Mouse (Mus musculus) intestine, embryonic 15.5 days (tissue): ENCODE data around the gene Eef1akmt2. TPM values are rescaled to one million over a fixed set of nuclear protein-coding genes. Genes with fewer than 3 reads are reported as not detected.

Source experiments
- ATAC-seq: fragments of 200-750 bp; cut with Nextera tagmentation; 2 replicates; pipeline ENCODE4 v1.8.0; 2017; ENCODE audit warnings: moderate TSS enrichment, moderate library complexity
- H3K27ac ChIP-seq: fragments of 300-500 bp; sonication (generic); 2 replicates; pipeline ENCODE4 v1.5.1; 2015; ENCODE audit warnings: mild to moderate bottlenecking, inconsistent platforms
- H3K27me3 ChIP-seq: fragments of 300-500 bp; sonication (generic); replicated peaks from 2 replicates; pipeline ENCODE4 v1.6.1; 2015; ENCODE audit warnings: inconsistent platforms
- H3K36me3 ChIP-seq: fragments of 300-500 bp; sonication (generic); 2 replicates; pipeline ENCODE4 v1.6.1; 2015; ENCODE audit warnings: inconsistent platforms
- H3K4me1 ChIP-seq: fragments of 300-500 bp; sonication (generic); replicated peaks from 2 replicates; pipeline ENCODE4 v1.6.1; 2015; ENCODE audit warnings: inconsistent platforms
- H3K4me2 ChIP-seq: fragments of 300-500 bp; sonication (generic); replicated peaks from 2 replicates; pipeline ENCODE4 v1.6.1; 2015; ENCODE audit warnings: mild to moderate bottlenecking, inconsistent platforms
- H3K4me3 ChIP-seq: fragments of 300-500 bp; sonication (generic); replicated peaks from 2 replicates; pipeline ENCODE4 v1.5.1; 2015; ENCODE audit warnings: inconsistent platforms
- H3K9ac ChIP-seq: fragments of 300-500 bp; sonication (generic); 2 replicates; pipeline ENCODE4 v1.6.1; 2015; ENCODE audit warnings: inconsistent platforms
- H3K9me3 ChIP-seq: fragments of 300-500 bp; sonication (generic); 2 replicates; pipeline ENCODE4 v1.6.1; 2016; ENCODE audit warnings: inconsistent platforms
- WGBS: fragments of 180-500 bp; shearing (Covaris S2); methylation state at CpG from one replicate; pipeline ENCODE4 v1.1.7; 2015; 5-methylcytosine and 5-hydroxymethylcytosine counted together
- polyA plus RNA-seq: library from polyadenylated mRNA; unstranded; fragments of >200 nt; fragmentation: Nextera tagmentation; extraction: Ambion mirVana; gene quantifications from 2 replicates; pipeline ENCODE4 v1.2.1, GENCODE M21; 2015

The Eef1akmt2 gene
- polyA plus RNA-seq, 1 experiment from 2014 or later: 64.4 TPM

DNA sequence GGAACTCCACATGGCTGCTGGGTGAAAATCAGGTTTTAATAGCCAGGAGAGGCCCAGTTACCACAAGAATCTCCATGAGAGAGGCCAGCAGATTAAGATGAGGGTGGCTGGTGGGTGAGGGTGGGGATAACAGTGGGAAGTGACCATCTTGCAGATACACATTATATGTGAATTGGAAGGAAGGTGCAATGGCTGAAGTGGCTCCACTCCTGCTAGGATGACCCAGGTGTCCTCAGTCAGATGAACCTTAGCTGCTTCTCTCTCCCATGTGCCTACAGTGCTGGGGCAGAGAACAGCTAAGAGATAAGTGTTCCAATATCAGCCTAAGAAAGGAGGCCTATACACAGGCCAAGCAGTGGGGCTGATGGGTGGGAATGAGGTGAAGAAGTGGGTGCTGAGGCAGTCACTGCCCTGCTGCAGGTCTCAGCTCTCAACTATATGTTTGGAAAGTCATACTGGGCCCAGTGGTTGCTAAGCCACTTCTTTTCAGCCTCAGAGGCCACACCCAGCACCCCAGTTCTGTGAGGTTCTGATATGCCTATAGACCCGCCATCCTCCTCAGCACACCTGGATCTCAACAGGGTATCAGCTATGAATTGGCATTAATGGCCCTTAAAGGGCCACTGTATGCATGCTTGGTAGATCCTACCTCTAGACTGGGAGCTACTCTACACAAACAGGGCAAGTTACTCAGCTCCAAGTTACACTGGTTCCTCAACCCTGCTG is 74.6 kb downstream of the Eef1akmt2 start:
- 79% methylated on average over 1 of the region's 1 CpGs for WGBS

More for the DNA sequence above, 74.6 kb downstream of the Eef1akmt2 start:
- peaks cover 22% of the 10 kb centered on the region for H3K4me1 ChIP-seq
- H3K4me3 ChIP-seq: no peak overlapping the region
- peak; percentile 41; the same call in 1 of the 2 replicates for ATAC-seq
- H3K27me3 ChIP-seq: no peaks in the 10 kb centered on the region
- no peak overlapping the region for H3K27ac ChIP-seq
- H3K9ac ChIP-seq: no peak overlapping the region
- H3K9me3 ChIP-seq: no peaks in the 10 kb centered on the region
- no peak overlapping the region for H3K4me2 ChIP-seq
- peaks cover 7% of the 10 kb centered on the region for H3K36me3 ChIP-seq

Other genes starting within 250 kb of the Eef1akmt2 start
- gene Lhpp, start 242.0 kb downstream of the Eef1akmt2 start, polyA plus RNA-seq: 40.4 and 41.5 TPM in 2 replicates
- 17.9 and 19.1 TPM in 2 replicates for gene Fam53b, start 38.8 kb downstream of the Eef1akmt2 start, polyA plus RNA-seq
- gene Abraxas2, start 6.6 kb upstream of the Eef1akmt2 start, polyA plus RNA-seq: 30.3 and 36.9 TPM in 2 replicates
- 9.9 and 10.6 TPM in 2 replicates for gene Zranb1, start 78.5 kb upstream of the Eef1akmt2 start, polyA plus RNA-seq